Mouse (Mus musculus): ENCODE data around the gene Btbd35f4. TPM values are rescaled to one million over a fixed set of nuclear protein-coding genes. Genes with fewer than 3 reads are reported as not detected.
"Not testable (repeated sequence)": the region's sequence is repeated elsewhere in the genome, so short reads cannot be mapped to it uniquely, and the experiment has no call there.

Gene Btbd35f4
- not detected in 2 replicates for total RNA-seq (2014; rRNA removed)
- not detected in 2 replicates for polyA plus RNA-seq (2012; rRNA removed)

DNA sequence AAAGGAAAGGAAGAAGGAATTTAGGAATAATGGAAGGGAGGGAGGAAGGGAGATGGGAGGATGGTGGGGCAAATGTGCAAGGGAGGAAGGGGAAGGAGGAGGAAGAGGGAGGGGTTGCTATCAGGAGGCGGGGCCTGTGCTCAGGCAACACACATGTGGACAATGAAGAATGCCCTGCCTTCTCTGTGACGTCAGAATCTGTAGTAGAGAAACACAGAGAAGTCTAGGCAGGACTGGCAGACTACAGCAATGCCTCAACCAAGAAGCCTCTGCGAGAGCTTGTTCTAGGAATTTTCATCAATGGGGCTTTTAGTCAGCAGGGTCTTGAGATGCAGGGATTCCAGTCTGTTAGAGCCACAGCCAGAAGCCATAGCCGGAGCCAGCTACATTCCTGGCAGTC lies at the start of gene Btbd35f4:
Gene Btbd35f4 (plus strand): TSS at position 301 of the 400 bp plus-strand sequence.
- not testable (repeated sequence) for H3K4me1 ChIP-seq (ENCODE audit: control insufficient read depth, insufficient read depth, low read length); H3K36me3 ChIP-seq (ENCODE audit: control insufficient read depth, insufficient read depth, low read length); H3K27me3 ChIP-seq (ENCODE audit: control insufficient read depth, insufficient read depth, low read length); H3K9ac ChIP-seq (ENCODE audit: low read depth, low read length); H3K79me2 ChIP-seq (ENCODE audit: control insufficient read depth, insufficient read depth, low read length); H3K4me3 ChIP-seq (ENCODE audit: insufficient read depth, low read depth, low read length); H3K27ac ChIP-seq (replicated peaks; ENCODE audit: insufficient read depth, low read depth, low read length); DNase-seq (ENCODE audit: extremely low read depth, low read depth, low spot score)
- no CpG with 5 or more reads among the region's 4 CpGs for WGBS

DNA sequence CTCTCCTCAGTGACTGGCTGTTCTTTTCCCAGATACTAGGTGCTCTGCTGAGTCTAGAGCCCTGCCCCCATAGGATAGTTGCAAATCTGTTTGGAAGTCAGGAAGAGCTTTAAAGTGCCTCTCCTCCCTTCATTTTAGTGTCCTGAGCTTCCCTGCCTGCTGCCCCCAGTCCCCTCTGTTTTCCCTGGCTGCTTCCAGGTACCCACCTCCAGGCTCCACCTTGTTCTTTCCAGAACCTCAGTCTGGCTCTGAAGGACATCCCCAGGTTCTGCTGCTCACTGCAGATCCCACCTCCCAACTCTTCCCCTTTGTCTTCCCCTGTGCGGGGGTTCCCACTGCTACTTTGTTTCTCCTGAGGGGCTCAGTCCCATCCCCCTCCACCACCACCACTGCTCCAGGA lies 39.7 kb downstream of the Btbd35f4 start:
- not testable (repeated sequence) for H3K36me3 ChIP-seq (ENCODE audit: control insufficient read depth, insufficient read depth, low read length); H3K79me2 ChIP-seq (ENCODE audit: control insufficient read depth, insufficient read depth, low read length); H3K4me3 ChIP-seq (ENCODE audit: insufficient read depth, low read depth, low read length); DNase-seq (ENCODE audit: extremely low read depth, low read depth, low spot score); H3K27me3 ChIP-seq (ENCODE audit: control insufficient read depth, insufficient read depth, low read length); H3K9ac ChIP-seq (ENCODE audit: low read depth, low read length); H3K4me1 ChIP-seq (ENCODE audit: control insufficient read depth, insufficient read depth, low read length); H3K27ac ChIP-seq (replicated peaks; ENCODE audit: insufficient read depth, low read depth, low read length)
- no CpG with 5 or more reads among the region's 1 CpGs for WGBS

Other genes with a start within 250 kb of the Btbd35f4 start
- not detected in 2 replicates for gene Btbd35f27, start 151.6 kb downstream of the Btbd35f4 start, total RNA-seq (2014; rRNA removed)
- gene Btbd35f27, start 151.6 kb downstream of the Btbd35f4 start, polyA plus RNA-seq (2012; rRNA removed): not detected in 2 replicates

All from liver, adult 2 months (tissue).